Mouse (Mus musculus): Measurements from ENCODE around the gene Kmt2c.

DNA sequence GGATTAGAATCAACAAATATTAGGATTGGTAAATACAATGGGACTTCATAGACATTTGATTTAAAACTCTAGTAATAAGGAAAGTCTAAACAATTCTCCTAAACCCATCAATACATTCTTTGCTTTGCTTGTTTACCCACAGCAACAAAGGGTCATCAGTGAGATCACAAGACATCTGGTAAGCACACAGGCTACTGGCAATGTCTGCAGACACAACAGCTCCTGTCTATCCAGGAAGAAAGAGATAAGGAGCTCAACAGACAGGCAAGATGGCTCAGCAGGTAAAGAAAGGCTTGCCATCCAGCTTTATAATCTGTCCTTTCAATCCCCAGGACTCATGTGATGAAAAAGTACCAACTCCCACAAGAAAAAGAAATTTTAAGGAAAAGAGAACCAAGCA, 19.7 kb downstream of the Kmt2c start:
- TF ChIP-seq POLR2A (IDR thresholded peaks at IDR 0.05; ENCODE audit: borderline replicate concordance, extremely low read depth, low read depth, low read length) (no peak), CTCF (IDR thresholded peaks at IDR 0.05; ENCODE audit: insufficient read depth, low read length) (no peak)

All from lung, adult 2 months (tissue).